Mouse (Mus musculus) myocyte (in vitro differentiated cells): ENCODE measurements around the gene Rasgrp2.

Source experiments
- CEBPB ChIP-seq: IDR thresholded peaks from 2 replicates; pipeline ENCODE4 v1.6.1; 2011; ENCODE audit warnings: mild to moderate bottlenecking, moderate library complexity; ENCODE audit not compliant: poor library complexity, insufficient read depth, severe bottlenecking
- E2F4 ChIP-seq: IDR thresholded peaks from one replicate; pipeline ENCODE4 v1.6.1; 2011; ENCODE audit warnings: mild to moderate bottlenecking, control low read depth, moderate library complexity; ENCODE audit not compliant: insufficient read depth
- MAX ChIP-seq: IDR thresholded peaks from one replicate; pipeline ENCODE4 v1.6.1; 2011; ENCODE audit warnings: low read depth, mild to moderate bottlenecking, control low read depth
- MYOD1 ChIP-seq, 3 experiments: IDR thresholded peaks; one replicate each; pipeline ENCODE4 v1.6.1; 2011; ENCODE audit warnings: control low read depth in 2 of 3, low read depth in 2 of 3, mild to moderate bottlenecking in 2 of 3, moderate library complexity in 1 of 3; ENCODE audit not compliant: insufficient read length in 2 of 3, control insufficient read depth in 1 of 3
- POLR2A ChIP-seq: IDR thresholded peaks from one replicate; pipeline ENCODE4 v1.6.1; 2011; ENCODE audit warnings: low read depth, mild to moderate bottlenecking, control low read depth, moderate library complexity; ENCODE audit not compliant: insufficient read length
- POLR2AphosphoS2 ChIP-seq: IDR thresholded peaks from one replicate; pipeline ENCODE4 v1.6.1; 2011; ENCODE audit warnings: low read depth, control low read depth; ENCODE audit not compliant: insufficient read length
- SRF ChIP-seq: IDR thresholded peaks from one replicate; pipeline ENCODE4 v1.6.1; 2011; ENCODE audit warnings: low read depth; ENCODE audit not compliant: control insufficient read depth, insufficient read length
- USF1 ChIP-seq: IDR thresholded peaks from one replicate; pipeline ENCODE4 v1.6.1; 2011; ENCODE audit warnings: low read depth, mild to moderate bottlenecking, control low read depth, moderate library complexity

- TF ChIP-seq POLR2A, result no peak
- TF ChIP-seq USF1, result no peak
- no peak for TF ChIP-seq MYOD1 (IDR thresholded peaks at IDR 0.05; ENCODE audit: control insufficient read depth in 1 of 3, insufficient read length in 2 of 3, low read depth in 2 of 3)
- no peak for TF ChIP-seq POLR2AphosphoS2
- TF ChIP-seq MAX, result no peak
- no peak for TF ChIP-seq CEBPB
- no peak for TF ChIP-seq SRF
- TF ChIP-seq E2F4, result no peak
Observed at GRCm38 (mm10) chr19:6421211-6421590, 22.1 kb downstream of the Rasgrp2 start.
